Mouse (Mus musculus): Measurements from ENCODE around the gene Rasgef1a. TPM values are rescaled to one million over a fixed set of nuclear protein-coding genes. Genes with fewer than 3 reads are reported as not detected.

Rasgef1a gene
- polyA plus RNA-seq, 1 experiment from 2014 or later = 0.24 TPM

- 0 out of 2 replicates have a peak overlapping the region, but pooled peaks have one; percentile 95 for H3K4me2 ChIP-seq (replicated peaks)
- ATAC-seq (ENCODE audit: low FRiP score, low read depth) = peak; percentile 51
- WGBS = 11% methylated on average over 7 of the region's 7 CpGs
- no peak overlapping the region for H3K4me3 ChIP-seq
- peaks cover 19% of the 10 kb centered on the region for H3K4me1 ChIP-seq
- H3K27me3 ChIP-seq (replicated peaks) = peaks cover 20% of the 10 kb centered on the region
- H3K36me3 ChIP-seq = no peaks in the 10 kb centered on the region
- no peaks in the 10 kb centered on the region for H3K9me3 ChIP-seq
- no peak overlapping the region for H3K27ac ChIP-seq
- H3K9ac ChIP-seq = no peak overlapping the region
Observed at GRCm38 (mm10) chr6:118064968-118065530, 53.8 kb downstream of the Rasgef1a start.

GRCm38 (mm10) chr6:118065837-118066198, 54.6 kb downstream of the Rasgef1a start:
- Histone ChIP-seq H3K4me1 (peaks cover 19% of the 10 kb centered on the region), H3K9ac (peak overlapping the region; percentile 46; the same call in 1 of the 2 replicates), H3K27me3 (replicated peaks) (peaks cover 20% of the 10 kb centered on the region), H3K9me3 (no peaks in the 10 kb centered on the region), H3K4me2 (replicated peaks) (peak overlapping the region; percentile 95), H3K27ac (no peak overlapping the region), H3K36me3 (no peaks in the 10 kb centered on the region), H3K4me3 (peak overlapping the region; percentile 45)
- 1% methylated on average over 12 of the region's 12 CpGs for WGBS
- ATAC-seq (ENCODE audit: low FRiP score, low read depth) = peak; percentile 69

- peak; percentile 61; the same call in 1 of the 2 replicates for ATAC-seq (ENCODE audit: low FRiP score, low read depth)
- H3K4me1 ChIP-seq = peaks cover 19% of the 10 kb centered on the region
- no peaks in the 10 kb centered on the region for H3K9me3 ChIP-seq
- H3K27ac ChIP-seq = no peak overlapping the region
- peak overlapping the region; percentile 95 for H3K4me2 ChIP-seq (replicated peaks)
- peak overlapping the region; percentile 45 for H3K4me3 ChIP-seq
- peaks cover 20% of the 10 kb centered on the region for H3K27me3 ChIP-seq (replicated peaks)
- peak overlapping the region; percentile 46 for H3K9ac ChIP-seq
- 2% methylated on average over 40 of the region's 40 CpGs for WGBS
- no peaks in the 10 kb centered on the region for H3K36me3 ChIP-seq
Observed at GRCm38 (mm10) chr6:118066199-118067081, 55.2 kb downstream of the Rasgef1a start.

GRCm38 (mm10) chr6:118067720-118068119, 56.5 kb downstream of the Rasgef1a start:
- Histone ChIP-seq H3K36me3 (no peaks in the 10 kb centered on the region), H3K9ac (no peak overlapping the region), H3K4me1 (peaks cover 19% of the 10 kb centered on the region), H3K4me3 (no peak overlapping the region), H3K4me2 (replicated peaks) (no peak overlapping the region), H3K27me3 (replicated peaks) (peaks cover 20% of the 10 kb centered on the region), H3K9me3 (no peaks in the 10 kb centered on the region), H3K27ac (no peak overlapping the region)
- no peak for ATAC-seq (ENCODE audit: low FRiP score, low read depth)
- 71% methylated on average over 7 of the region's 7 CpGs for WGBS

- peaks cover 23% of the 10 kb centered on the region for H3K4me1 ChIP-seq
- no peak for ATAC-seq (ENCODE audit: low FRiP score, low read depth)
- H3K27me3 ChIP-seq (replicated peaks) = peaks cover 18% of the 10 kb centered on the region
- no peak overlapping the region for H3K4me2 ChIP-seq (replicated peaks)
- H3K4me3 ChIP-seq = no peak overlapping the region
- no peak overlapping the region for H3K9ac ChIP-seq
- H3K36me3 ChIP-seq = no peaks in the 10 kb centered on the region
- H3K9me3 ChIP-seq = no peaks in the 10 kb centered on the region
- no peak overlapping the region for H3K27ac ChIP-seq
- WGBS = 82% methylated on average over 5 of the region's 5 CpGs
Observed at GRCm38 (mm10) chr6:118070321-118071012, 59.2 kb downstream of the Rasgef1a start.

GRCm38 (mm10) chr6:118071013-118071350, 59.7 kb downstream of the Rasgef1a start:
- no peak overlapping the region for H3K4me3 ChIP-seq
- peaks cover 18% of the 10 kb centered on the region for H3K4me1 ChIP-seq
- no peak overlapping the region for H3K27ac ChIP-seq
- WGBS = 81% methylated on average over 4 of the region's 4 CpGs
- H3K36me3 ChIP-seq = no peaks in the 10 kb centered on the region
- no peak overlapping the region for H3K9ac ChIP-seq
- no peak for ATAC-seq (ENCODE audit: low FRiP score, low read depth)
- peaks cover 17% of the 10 kb centered on the region for H3K27me3 ChIP-seq (replicated peaks)
- no peaks in the 10 kb centered on the region for H3K9me3 ChIP-seq
- H3K4me2 ChIP-seq (replicated peaks) = no peak overlapping the region

- H3K4me3 ChIP-seq = no peak overlapping the region
- no peak overlapping the region for H3K27ac ChIP-seq
- peaks cover 13% of the 10 kb centered on the region for H3K27me3 ChIP-seq (replicated peaks)
- no peaks in the 10 kb centered on the region for H3K36me3 ChIP-seq
- peaks cover 13% of the 10 kb centered on the region for H3K4me1 ChIP-seq
- WGBS = 74% methylated on average over 3 of the region's 3 CpGs
- H3K9me3 ChIP-seq = no peaks in the 10 kb centered on the region
- H3K9ac ChIP-seq = no peak overlapping the region
- no peak for ATAC-seq (ENCODE audit: low FRiP score, low read depth)
- H3K4me2 ChIP-seq (replicated peaks) = no peak overlapping the region
Observed at GRCm38 (mm10) chr6:118071416-118071815, 60.2 kb downstream of the Rasgef1a start.

GRCm38 (mm10) chr6:118072176-118072575, 60.9 kb downstream of the Rasgef1a start:
- peaks cover 7% of the 10 kb centered on the region for H3K4me1 ChIP-seq
- 79% methylated on average over 1 of the region's 1 CpGs for WGBS
- H3K9ac ChIP-seq = no peak overlapping the region
- no peaks in the 10 kb centered on the region for H3K9me3 ChIP-seq
- no peak overlapping the region for H3K27ac ChIP-seq
- peaks cover 7% of the 10 kb centered on the region; the same call in 1 of the 2 replicates for H3K27me3 ChIP-seq (replicated peaks)
- no peak overlapping the region for H3K4me3 ChIP-seq
- H3K4me2 ChIP-seq (replicated peaks) = no peak overlapping the region
- no peaks in the 10 kb centered on the region for H3K36me3 ChIP-seq
- ATAC-seq (ENCODE audit: low FRiP score, low read depth) = no peak

GRCm38 (mm10) chr6:118074151-118074550, 62.9 kb downstream of the Rasgef1a start:
- no peaks in the 10 kb centered on the region for H3K9me3 ChIP-seq
- no peaks in the 10 kb centered on the region for H3K36me3 ChIP-seq
- H3K4me1 ChIP-seq = peaks cover 7% of the 10 kb centered on the region
- H3K9ac ChIP-seq = no peak overlapping the region
- no peak overlapping the region for H3K4me3 ChIP-seq
- ATAC-seq (ENCODE audit: low FRiP score, low read depth) = no peak
- H3K27me3 ChIP-seq (replicated peaks) = no peaks in the 10 kb centered on the region
- WGBS = 62% methylated on average over 3 of the region's 3 CpGs
- H3K27ac ChIP-seq = no peak overlapping the region
- H3K4me2 ChIP-seq (replicated peaks) = no peak overlapping the region

- H3K4me1 ChIP-seq = peaks cover 7% of the 10 kb centered on the region
- WGBS = 80% methylated on average over 3 of the region's 3 CpGs
- no peak overlapping the region for H3K4me2 ChIP-seq (replicated peaks)
- no peak for ATAC-seq (ENCODE audit: low FRiP score, low read depth)
- H3K9ac ChIP-seq = no peak overlapping the region
- H3K27me3 ChIP-seq (replicated peaks) = no peaks in the 10 kb centered on the region
- no peak overlapping the region for H3K4me3 ChIP-seq
- no peaks in the 10 kb centered on the region for H3K9me3 ChIP-seq
- H3K36me3 ChIP-seq = no peaks in the 10 kb centered on the region
- H3K27ac ChIP-seq = no peak overlapping the region
Observed at GRCm38 (mm10) chr6:118076256-118076655, 65.0 kb downstream of the Rasgef1a start.

GRCm38 (mm10) chr6:118076748-118077147, 65.5 kb downstream of the Rasgef1a start:
- no peak overlapping the region for H3K4me2 ChIP-seq (replicated peaks)
- no peaks in the 10 kb centered on the region for H3K27me3 ChIP-seq (replicated peaks)
- 91% methylated on average over 8 of the region's 8 CpGs for WGBS
- H3K9me3 ChIP-seq = no peaks in the 10 kb centered on the region
- H3K4me3 ChIP-seq = no peak overlapping the region
- ATAC-seq (ENCODE audit: low FRiP score, low read depth) = no peak
- H3K9ac ChIP-seq = no peak overlapping the region
- H3K27ac ChIP-seq = no peak overlapping the region
- peaks cover 7% of the 10 kb centered on the region for H3K4me1 ChIP-seq
- no peaks in the 10 kb centered on the region for H3K36me3 ChIP-seq

GRCm38 (mm10) chr6:118077421-118077820, 66.2 kb downstream of the Rasgef1a start:
- ATAC-seq (ENCODE audit: low FRiP score, low read depth) = no peak
- H3K27me3 ChIP-seq (replicated peaks) = no peaks in the 10 kb centered on the region
- no peaks in the 10 kb centered on the region for H3K9me3 ChIP-seq
- no peak overlapping the region for H3K4me2 ChIP-seq (replicated peaks)
- WGBS = 89% methylated on average over 7 of the region's 7 CpGs
- H3K9ac ChIP-seq = no peak overlapping the region
- no peak overlapping the region for H3K27ac ChIP-seq
- H3K36me3 ChIP-seq = no peaks in the 10 kb centered on the region
- no peak overlapping the region for H3K4me3 ChIP-seq
- peaks cover 7% of the 10 kb centered on the region for H3K4me1 ChIP-seq

All from neural tube, embryonic 12.5 days (tissue).